Mouse (Mus musculus) MEL (cell line): Measurements from ENCODE around the gene Syt17. TPM values are rescaled to one million over a fixed set of nuclear protein-coding genes. Genes with fewer than 3 reads are reported as not detected.

Experiments used
- DNase-seq: peaks from one replicate; pipeline ENCODE4 v3.0.0; 2011; ENCODE audit warnings: low read depth, low spot score
- H3K27ac ChIP-seq: 2 replicates; pipeline ENCODE4 v1.5.1; 2012; ENCODE audit warnings: low read depth, mild to moderate bottlenecking, control low read depth, low read length, moderate library complexity; ENCODE audit not compliant: control insufficient read depth
- H3K27me3 ChIP-seq, 2 experiments: fragments of 150-350 bp in 1 of 2; sonication (generic) in 1 of 2; 2 replicates each; pipeline ENCODE4 v1.6.1; 2012; ENCODE audit warnings: low read length in 2 of 2, mild to moderate bottlenecking in 2 of 2, improper control_type of control experiment in 1 of 2, moderate library complexity in 1 of 2; ENCODE audit not compliant: insufficient read depth in 2 of 2, control insufficient read depth in 1 of 2
- H3K36me3 ChIP-seq, 2 experiments: 2 replicates each; pipeline ENCODE4 v1.6.1; 2012 to 2014; ENCODE audit warnings: low read length in 2 of 2, improper control_type of control experiment in 1 of 2, inconsistent platforms in 1 of 2, mild to moderate bottlenecking in 1 of 2; ENCODE audit not compliant: insufficient read depth in 2 of 2, control insufficient read depth in 1 of 2
- H3K4me1 ChIP-seq, 2 experiments: fragments of 150-350 bp in 1 of 2; sonication (generic) in 1 of 2; 2 replicates each; pipeline ENCODE4 v1.6.1; 2012; ENCODE audit warnings: low read length in 2 of 2, improper control_type of control experiment in 1 of 2, mild to moderate bottlenecking in 1 of 2; ENCODE audit not compliant: insufficient read depth in 2 of 2, control insufficient read depth in 1 of 2
- H3K4me3 ChIP-seq, 2 experiments: fragments of 150-350 bp in 1 of 2; sonication (generic) in 1 of 2; 2 replicates each; pipeline ENCODE4 v1.5.1; 2012; ENCODE audit warnings: low read depth in 2 of 2, low read length in 2 of 2, mild to moderate bottlenecking in 2 of 2, moderate library complexity in 2 of 2, control low read depth in 1 of 2, improper control_type of control experiment in 1 of 2; ENCODE audit not compliant: control insufficient read depth in 1 of 2, insufficient read depth in 1 of 2
- H3K79me2 ChIP-seq: 2 replicates; pipeline ENCODE4 v1.6.1; 2012; ENCODE audit warnings: mild to moderate bottlenecking, low read length, moderate library complexity; ENCODE audit not compliant: control insufficient read depth, poor library complexity, insufficient read depth
- H3K9ac ChIP-seq: 2 replicates; pipeline ENCODE4 v1.6.1; 2012; ENCODE audit warnings: low read depth, mild to moderate bottlenecking, control low read depth, low read length, moderate library complexity; ENCODE audit not compliant: control insufficient read depth, poor library complexity, severe bottlenecking
- H3K9me3 ChIP-seq: fragments of 150-350 bp; sonication (generic); replicated peaks from 2 replicates; pipeline ENCODE4 v1.6.1; 2012; ENCODE audit warnings: mild to moderate bottlenecking, low read length, improper control_type of control experiment, moderate library complexity; ENCODE audit not compliant: insufficient read depth
- CHD1 ChIP-seq: IDR thresholded peaks from 2 replicates; pipeline ENCODE4 v1.6.1; 2012; ENCODE audit warnings: low read depth, mild to moderate bottlenecking, inconsistent platforms, low read length, improper control_type of control experiment
- CHD2 ChIP-seq: IDR thresholded peaks from 2 replicates; pipeline ENCODE4 v1.6.1; 2011; ENCODE audit warnings: low read length, improper control_type of control experiment
- ELF1 ChIP-seq: IDR thresholded peaks from 2 replicates; pipeline ENCODE4 v1.6.1; 2014; ENCODE audit warnings: low read depth, mild to moderate bottlenecking, inconsistent platforms, low read length, improper control_type of control experiment, moderate library complexity
- EP300 ChIP-seq, 2 experiments: IDR thresholded peaks; 2 replicates each; pipeline ENCODE4 v1.6.1; 2011; ENCODE audit warnings: improper control_type of control experiment in 2 of 2, low read length in 2 of 2, low read depth in 1 of 2, mild to moderate bottlenecking in 1 of 2
- ETS1 ChIP-seq: IDR thresholded peaks from 2 replicates; pipeline ENCODE4 v1.6.1; 2012; ENCODE audit warnings: low read depth, mild to moderate bottlenecking, inconsistent platforms, low read length, improper control_type of control experiment, moderate library complexity
- JUND ChIP-seq: IDR thresholded peaks from 2 replicates; pipeline ENCODE4 v1.6.1; 2011; ENCODE audit warnings: low read depth, mild to moderate bottlenecking, improper control_type of control experiment, low read length
- MAX ChIP-seq: IDR thresholded peaks from 2 replicates; pipeline ENCODE4 v1.6.1; 2011; ENCODE audit warnings: low read length, improper control_type of control experiment
- MEF2A ChIP-seq: IDR thresholded peaks from 2 replicates; pipeline ENCODE4 v1.6.1; 2014; ENCODE audit warnings: low read depth, mild to moderate bottlenecking, inconsistent platforms, low read length, improper control_type of control experiment; ENCODE audit not compliant: poor library complexity, insufficient replicate concordance, severe bottlenecking; ENCODE audit errors: extremely low read depth
- MXI1 ChIP-seq: IDR thresholded peaks from 2 replicates; pipeline ENCODE4 v1.6.1; 2011; ENCODE audit warnings: mild to moderate bottlenecking, low read depth, low read length, improper control_type of control experiment
- NRF1 ChIP-seq: IDR thresholded peaks from 2 replicates; pipeline ENCODE4 v1.6.1; 2014; ENCODE audit warnings: low read depth, mild to moderate bottlenecking, inconsistent platforms, low read length, improper control_type of control experiment, moderate library complexity; ENCODE audit not compliant: poor library complexity, insufficient read depth, severe bottlenecking
- POLR2A ChIP-seq, 2 experiments: IDR thresholded peaks; 2 replicates each; pipeline ENCODE4 v1.6.1; 2011 to 2012; ENCODE audit warnings: low read length in 2 of 2, mild to moderate bottlenecking in 2 of 2, control low read depth in 1 of 2, improper control_type of control experiment in 1 of 2, low read depth in 1 of 2, moderate library complexity in 1 of 2; ENCODE audit not compliant: control insufficient read depth in 1 of 2, insufficient read depth in 1 of 2, poor library complexity in 1 of 2
- POLR2AphosphoS5 ChIP-seq: IDR thresholded peaks from 2 replicates; pipeline ENCODE4 v1.6.1; 2012; ENCODE audit warnings: low read depth, borderline replicate concordance, mild to moderate bottlenecking, inconsistent platforms, low read length, moderate library complexity, mixed read lengths
- RAD21 ChIP-seq: IDR thresholded peaks from 2 replicates; pipeline ENCODE4 v1.6.1; 2011; ENCODE audit warnings: mild to moderate bottlenecking, low read depth, low read length, improper control_type of control experiment
- RCOR1 ChIP-seq: IDR thresholded peaks from 2 replicates; pipeline ENCODE4 v1.6.1; 2012; ENCODE audit warnings: low read depth, mild to moderate bottlenecking, inconsistent platforms, low read length, improper control_type of control experiment
- SIN3A ChIP-seq: IDR thresholded peaks from 2 replicates; pipeline ENCODE4 v1.6.1; 2012; ENCODE audit warnings: low read length, improper control_type of control experiment, inconsistent platforms
- SMC3 ChIP-seq: IDR thresholded peaks from 2 replicates; pipeline ENCODE4 v1.6.1; 2011; ENCODE audit warnings: low read depth, low read length, improper control_type of control experiment
- TAL1 ChIP-seq: IDR thresholded peaks from 2 replicates; pipeline ENCODE4 v1.6.1; 2012; ENCODE audit warnings: mild to moderate bottlenecking, inconsistent platforms, low read length, moderate library complexity, mixed read lengths
- TBP ChIP-seq: IDR thresholded peaks from 2 replicates; pipeline ENCODE4 v1.8.0; 2011; ENCODE audit warnings: low read depth, low read length, improper control_type of control experiment
- TCF12 ChIP-seq: IDR thresholded peaks from 2 replicates; pipeline ENCODE4 v1.6.1; 2014; ENCODE audit warnings: low read depth, mild to moderate bottlenecking, inconsistent platforms, low read length, improper control_type of control experiment, moderate library complexity
- UBTF ChIP-seq: IDR thresholded peaks from 2 replicates; pipeline ENCODE4 v1.6.1; 2012; ENCODE audit warnings: low read depth, mild to moderate bottlenecking, inconsistent platforms, low read length, improper control_type of control experiment, moderate library complexity, borderline replicate concordance; ENCODE audit not compliant: insufficient read depth
- USF2 ChIP-seq, 2 experiments: IDR thresholded peaks; 2 replicates each; pipeline ENCODE4 v1.6.1; 2011 to 2012; ENCODE audit warnings: improper control_type of control experiment in 2 of 2, low read length in 2 of 2, borderline replicate concordance in 1 of 2, inconsistent platforms in 1 of 2, low read depth in 1 of 2, mild to moderate bottlenecking in 1 of 2; ENCODE audit not compliant: insufficient read depth in 1 of 2
- ZC3H11A ChIP-seq: IDR thresholded peaks from 2 replicates; pipeline ENCODE4 v1.6.1; 2012; ENCODE audit warnings: low read depth, mild to moderate bottlenecking, inconsistent platforms, low read length, improper control_type of control experiment
- ZNF384 ChIP-seq: IDR thresholded peaks from 2 replicates; pipeline ENCODE4 v1.6.1; 2012; ENCODE audit warnings: low read depth, mild to moderate bottlenecking, inconsistent platforms, low read length, improper control_type of control experiment
- polyA plus RNA-seq, 2 experiments: library from polyadenylated mRNA; stranded (reverse) in 1 of 2; unstranded in 1 of 2; fragments of >175 nt in 1 of 2; fragments of >200 nt in 1 of 2; gene quantifications; 2 replicates each; pipeline versions ENCODE4 v1.2.1 to v1.2.4; 2012; ENCODE audit warnings: low replicate concordance in 2 of 2, low read depth in 1 of 2; ENCODE audit not compliant: insufficient read length in 2 of 2, insufficient read depth in 1 of 2, missing spikeins in 1 of 2
- total RNA-seq: library from RNA; depleted of rRNA; stranded (reverse); fragments of 300-350 nt; gene quantifications from 2 replicates; pipeline ENCODE4 v1.2.3, GENCODE M21; 2012

The Syt17 gene
- total and polyA plus RNA-seq, 3 experiments = not detected

GRCm38 (mm10) chr7:118402576-118403022, 45.4 kb downstream of the Syt17 start:
- Histone ChIP-seq H3K27ac (no peak overlapping the region), H3K9ac (no peak overlapping the region), H3K4me1 (no peaks in the 10 kb centered on the region), H3K4me3 (no peak overlapping the region), H3K79me2 (no peaks in the 10 kb centered on the region), H3K9me3 (no peaks in the 10 kb centered on the region), H3K36me3 (no peaks in the 10 kb centered on the region), H3K27me3 (peaks cover 0 to 5% of the 10 kb centered on the region in 2 experiments; a peak in 2 of 4 replicates)
- TF ChIP-seq ZNF384 (no peak), ZC3H11A (no peak), RAD21 (no peak), EP300 (IDR thresholded peaks at IDR 0.05; ENCODE audit: low read depth in 1 of 2, low read length in 2 of 2) (no peak), TAL1 (no peak), SIN3A (no peak), JUND (no peak), ETS1 (no peak)
- no peak for DNase-seq

- Histone ChIP-seq H3K4me1 (no peaks in the 10 kb centered on the region), H3K9me3 (no peaks in the 10 kb centered on the region), H3K79me2 (no peaks in the 10 kb centered on the region), H3K9ac (no peak overlapping the region), H3K27ac (no peak overlapping the region), H3K36me3 (no peaks in the 10 kb centered on the region), H3K27me3 (peaks cover 0 to 5% of the 10 kb centered on the region in 2 experiments; a peak in 2 of 4 replicates), H3K4me3 (no peak overlapping the region)
- no peak for DNase-seq
- TF ChIP-seq UBTF = no peak
- TF ChIP-seq TBP = no peak
Measured at GRCm38 (mm10) chr7:118401949-118402348, 46.1 kb downstream of the Syt17 start.

- Histone ChIP-seq H3K9me3 (no peaks in the 10 kb centered on the region), H3K4me1 (no peaks in the 10 kb centered on the region), H3K79me2 (no peaks in the 10 kb centered on the region), H3K27ac (no peak overlapping the region), H3K36me3 (no peaks in the 10 kb centered on the region), H3K9ac (no peak overlapping the region), H3K27me3 (peaks cover 0 to 5% of the 10 kb centered on the region in 2 experiments; a peak in 2 of 4 replicates), H3K4me3 (no peak overlapping the region)
- TF ChIP-seq TAL1 (no peak), POLR2AphosphoS5 (no peak), MEF2A (no peak), RAD21 (no peak), USF2 (IDR thresholded peaks at IDR 0.05; ENCODE audit: borderline replicate concordance in 1 of 2, insufficient read depth in 1 of 2, low read depth in 1 of 2, low read length in 2 of 2) (no peak), CHD1 (no peak), POLR2A (IDR thresholded peaks at IDR 0.05; ENCODE audit: control insufficient read depth in 1 of 2, insufficient read depth in 1 of 2, low read depth in 1 of 2, low read length in 2 of 2, poor library complexity in 1 of 2) (no peak), MXI1 (no peak), UBTF (no peak), ETS1 (no peak), RCOR1 (no peak), ELF1 (no peak), TCF12 (no peak), SMC3 (no peak), CHD2 (no peak), MAX (no peak), NRF1 (no peak)
- DNase-seq = no peak
Measured at GRCm38 (mm10) chr7:118399764-118400163, 48.3 kb downstream of the Syt17 start.
